Mouse (Mus musculus) urinary bladder, postnatal 10 days (tissue): Measurements from ENCODE around the gene Glt28d2.

ENCODE experiments used
- DNase-seq: peaks from one replicate; pipeline ENCODE4 v3.0.0; 2022; ENCODE audit warnings: low spot score

Glt28d2 gene

DNA sequence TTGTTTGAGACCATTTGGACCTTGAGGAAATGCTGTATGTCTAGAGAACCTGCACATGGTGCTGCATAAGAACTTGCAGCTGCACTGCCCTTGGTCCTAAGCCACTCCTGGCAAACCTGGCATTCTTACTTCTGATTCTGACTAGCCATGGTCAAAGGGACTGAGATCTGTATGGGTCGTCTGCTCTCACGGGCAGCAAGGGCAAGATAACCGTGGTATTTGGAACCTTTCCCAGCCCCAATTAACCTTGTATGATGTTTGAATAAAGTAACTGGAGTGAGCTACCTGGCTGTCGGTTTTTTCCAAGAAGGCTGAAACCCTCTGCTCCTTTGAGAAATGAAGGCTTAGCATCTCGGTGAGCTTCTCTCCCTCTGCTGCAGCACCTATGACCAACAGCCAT, 8.4 kb downstream of the Glt28d2 start:
- no peak for DNase-seq

DNA sequence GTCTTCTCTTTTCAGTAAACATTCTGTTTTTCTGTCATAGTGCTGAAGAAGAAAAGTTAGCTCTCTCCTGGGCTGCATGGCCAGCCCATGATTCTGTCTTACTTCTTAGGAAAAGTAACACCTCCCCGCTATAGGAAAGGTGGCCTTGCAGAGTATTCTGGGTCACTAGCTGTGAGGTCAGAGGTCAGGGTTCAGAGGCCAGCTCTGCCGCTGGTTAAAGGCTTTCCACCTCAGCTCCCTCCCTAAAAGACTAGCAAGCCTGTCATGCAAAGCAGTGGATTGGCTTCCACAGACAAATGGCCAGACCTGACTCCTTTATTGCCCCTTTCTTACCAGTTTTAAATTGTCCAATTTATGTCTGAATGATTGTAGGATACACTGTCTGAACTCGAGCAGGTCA, 23.3 kb downstream of the Glt28d2 start:
- no peak for DNase-seq

DNA sequence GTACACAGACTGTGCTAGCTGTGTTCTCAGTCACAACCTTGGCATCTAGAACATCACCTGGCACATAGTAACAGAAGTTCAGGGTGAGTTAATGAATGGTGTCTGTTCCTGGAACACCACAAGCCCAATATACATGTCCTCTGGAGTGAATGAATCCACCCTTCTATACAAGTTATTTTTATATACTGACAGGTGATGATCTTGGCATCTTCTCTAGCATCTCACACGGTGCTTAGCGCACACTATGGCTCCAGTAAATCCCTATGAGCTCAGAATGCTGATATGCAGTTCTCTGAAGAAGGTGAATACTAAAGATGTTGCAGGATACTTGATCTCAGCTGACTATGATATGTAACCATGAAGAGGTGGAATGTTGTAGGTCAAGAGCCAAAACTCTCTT, 24.4 kb downstream of the Glt28d2 start:
- DNase-seq, result no peak

DNA sequence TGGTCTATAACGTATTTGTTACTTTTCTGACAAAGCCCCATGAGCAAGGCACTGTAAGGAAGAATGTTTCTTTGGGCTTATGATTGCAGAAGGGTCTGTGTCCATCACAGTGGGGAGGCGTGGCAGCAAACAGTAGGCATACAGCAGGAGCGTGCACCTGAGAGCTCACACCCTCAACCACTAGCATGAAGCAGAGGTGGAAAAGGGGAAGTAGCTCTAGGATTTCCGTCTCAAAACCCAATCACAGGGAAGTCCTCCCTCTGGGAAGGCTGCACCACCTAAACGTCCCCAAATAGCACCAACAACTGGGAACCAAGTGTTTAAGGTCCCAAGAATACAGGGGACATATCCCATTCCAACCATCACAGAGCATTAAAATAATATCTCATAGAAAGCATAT, 26.3 kb downstream of the Glt28d2 start:
- DNase-seq, result no peak

DNA sequence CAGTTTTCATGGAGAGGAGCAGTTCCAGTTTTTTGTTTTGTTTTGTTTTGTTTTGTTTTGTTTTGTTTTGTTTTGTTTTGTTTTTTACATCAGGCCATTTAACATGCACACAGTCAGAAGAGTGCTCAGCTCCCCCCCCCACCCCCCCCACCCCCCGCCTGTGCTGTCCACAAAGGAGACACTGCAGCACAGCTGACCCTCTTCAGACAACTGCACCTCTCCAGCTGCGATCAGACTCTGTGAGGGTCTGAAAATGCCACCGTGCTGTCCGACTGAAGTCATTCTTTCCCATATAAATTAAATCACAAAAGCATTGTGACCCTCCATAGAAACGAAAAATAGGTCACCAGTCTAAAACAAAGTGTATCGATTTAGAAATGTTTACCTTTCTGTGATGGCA, 28.0 kb downstream of the Glt28d2 start:
- DNase-seq, result no peak

DNA sequence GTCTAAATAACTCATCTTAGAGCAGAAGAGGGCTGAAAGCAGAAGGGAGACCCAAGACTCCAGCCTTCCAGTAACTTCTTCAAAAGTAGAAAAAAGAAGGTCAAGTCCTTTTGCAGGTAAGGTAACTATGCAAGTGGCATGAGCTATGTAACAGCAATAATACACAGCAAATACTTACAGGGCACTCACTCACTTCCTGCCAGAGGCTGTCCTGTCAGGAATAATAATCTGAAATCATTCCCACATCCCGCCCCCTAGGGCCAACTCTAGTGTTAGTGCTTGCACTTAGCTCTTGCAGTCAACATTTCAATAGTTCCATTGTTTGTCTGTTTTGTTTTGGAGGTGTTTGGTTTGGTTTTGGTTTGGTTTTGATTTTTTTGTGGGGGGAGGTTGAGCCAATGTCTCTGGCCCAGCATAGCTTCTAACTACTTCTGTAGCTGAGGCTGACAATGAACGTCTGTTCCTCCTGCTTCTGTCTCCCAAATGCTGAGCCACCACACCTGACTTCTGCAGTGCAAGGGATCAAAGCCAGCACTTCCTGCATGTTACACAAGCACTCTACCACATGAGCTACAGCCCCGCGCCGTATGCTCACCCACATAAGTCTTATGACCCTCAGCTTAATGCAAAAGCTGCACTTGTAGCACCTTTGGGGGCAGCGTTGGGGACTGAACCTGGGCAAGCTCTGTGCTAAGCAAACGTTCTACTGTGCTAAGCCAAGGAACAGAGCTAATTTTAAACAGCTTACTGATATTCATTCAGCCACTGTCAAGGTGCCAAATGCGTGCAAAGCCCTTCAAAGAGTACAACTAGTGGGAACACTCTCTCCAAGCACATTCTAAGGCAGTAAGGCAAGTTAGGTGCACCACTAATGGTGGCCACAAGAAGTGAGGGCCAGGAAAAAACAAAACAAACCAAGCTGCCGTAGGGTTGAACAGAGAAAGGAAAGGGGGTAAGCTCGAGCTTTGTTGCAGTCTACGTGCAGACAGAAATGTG, 28.9 kb downstream of the Glt28d2 start:
- DNase-seq, result no peak

DNA sequence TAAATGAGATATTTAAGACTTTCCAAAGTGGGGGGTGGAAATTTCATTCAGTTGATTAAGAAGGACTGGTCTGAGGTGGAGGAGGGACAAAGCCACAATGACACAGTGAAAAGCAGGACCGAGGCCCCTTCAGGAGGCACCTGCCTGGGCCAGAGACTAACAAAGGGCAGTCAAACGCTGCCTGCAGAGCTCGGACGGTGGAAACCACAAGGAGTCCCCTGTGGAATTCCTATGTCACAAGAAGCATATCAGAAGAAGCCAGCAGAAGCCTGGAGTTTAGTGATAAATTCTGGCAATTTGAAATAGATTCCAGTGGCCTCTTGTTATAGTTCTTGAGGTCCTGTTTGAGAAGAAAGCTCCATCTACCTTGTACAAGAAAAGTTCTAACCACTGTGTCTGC, 30.2 kb downstream of the Glt28d2 start:
- no peak for DNase-seq

DNA sequence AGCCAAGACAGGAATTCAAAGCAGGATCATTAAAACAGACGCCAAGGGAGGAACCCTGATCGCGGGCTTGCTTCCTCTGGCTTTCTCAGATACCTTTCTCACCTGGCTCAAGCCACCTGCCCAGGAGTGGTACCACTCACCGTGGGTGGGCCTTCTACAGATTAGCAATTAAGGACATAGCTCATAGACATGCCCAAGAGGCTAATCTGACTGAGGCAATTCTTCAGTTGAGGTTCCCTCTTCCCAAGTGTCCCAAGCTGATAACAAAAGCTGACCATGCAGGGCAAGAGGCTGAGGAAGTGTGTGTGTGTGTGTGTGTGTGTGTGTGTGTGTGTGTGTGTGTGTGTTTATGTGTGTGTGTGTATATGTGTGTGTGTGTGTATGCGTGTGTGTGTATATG, 31.4 kb downstream of the Glt28d2 start:
- DNase-seq, result no peak

DNA sequence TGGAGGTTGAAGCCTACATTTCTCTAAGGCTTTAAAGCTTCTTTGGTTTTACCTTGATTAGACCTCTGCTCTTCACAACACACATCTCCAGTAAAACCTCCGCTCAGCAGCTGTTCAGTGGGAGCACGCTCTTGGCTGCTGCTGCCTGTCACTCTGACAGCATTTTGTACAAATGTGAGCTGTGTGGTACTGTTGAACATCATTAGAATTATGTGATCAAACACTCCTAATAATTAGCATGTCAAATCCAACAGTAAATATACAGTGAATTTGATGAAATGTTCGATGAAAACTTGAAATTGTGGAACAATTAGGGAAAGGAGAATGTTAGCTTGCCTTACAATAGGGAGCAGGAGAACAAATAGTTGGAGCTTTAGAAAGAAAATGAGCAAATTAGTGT, 32.3 kb downstream of the Glt28d2 start:
- no peak for DNase-seq

DNA sequence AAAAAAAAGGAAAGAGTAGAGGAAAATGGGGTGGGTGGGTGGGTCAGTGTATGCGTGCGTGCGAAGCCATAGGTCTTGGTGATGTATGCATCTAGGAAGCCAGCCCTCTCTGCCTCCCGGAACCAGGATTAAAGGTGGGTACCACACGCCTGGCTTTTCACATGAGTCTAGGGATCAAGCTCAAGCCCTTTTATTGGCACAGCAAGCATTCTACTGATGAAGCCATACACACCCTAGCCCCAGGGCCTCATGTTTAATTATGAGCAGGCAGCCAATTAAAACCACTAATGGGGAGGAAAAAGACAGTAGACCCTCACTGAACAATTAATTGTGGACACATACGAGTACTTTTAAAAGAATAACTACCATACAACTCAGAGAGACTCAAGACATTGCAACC, 33.2 kb downstream of the Glt28d2 start:
- DNase-seq, result no peak

DNA sequence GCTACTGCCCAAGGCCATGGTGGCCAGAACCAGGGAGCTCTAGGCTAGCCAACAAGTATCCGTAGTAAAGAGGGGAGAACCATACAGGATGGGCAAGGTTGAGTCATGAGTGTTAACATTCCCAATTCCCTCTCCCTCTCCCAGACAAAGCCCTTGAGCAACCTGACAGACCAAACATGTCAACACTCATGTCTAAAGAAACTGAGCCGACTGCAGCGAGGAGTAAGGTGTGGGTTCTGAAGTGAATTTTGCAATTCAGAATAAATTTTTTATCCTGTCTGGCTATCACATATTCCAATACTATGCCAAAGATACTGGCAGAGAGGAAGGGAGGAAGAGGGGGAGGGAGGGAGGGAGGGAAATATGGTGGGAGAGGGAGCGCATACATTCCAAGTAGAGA, 33.6 kb downstream of the Glt28d2 start:
- DNase-seq, result no peak

DNA sequence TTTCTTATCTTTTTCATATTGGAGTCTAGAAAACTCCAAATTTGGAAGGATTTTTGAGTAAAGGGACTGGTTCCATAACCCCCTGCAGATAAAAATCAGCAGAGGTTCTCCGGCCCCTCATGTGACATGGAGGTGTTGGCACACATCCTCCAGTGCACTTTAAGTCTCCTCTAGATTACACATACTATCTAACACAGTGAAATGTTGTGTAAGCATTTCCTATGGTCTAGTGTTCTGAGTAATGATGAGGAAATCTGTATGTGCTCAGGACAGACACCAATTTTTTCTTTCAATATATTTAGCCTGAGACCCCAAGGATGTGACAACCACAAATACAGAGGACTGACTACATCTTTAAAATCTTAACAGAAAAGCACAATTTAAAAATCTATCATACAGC, 37.2 kb downstream of the Glt28d2 start:
- DNase-seq, result no peak

DNA sequence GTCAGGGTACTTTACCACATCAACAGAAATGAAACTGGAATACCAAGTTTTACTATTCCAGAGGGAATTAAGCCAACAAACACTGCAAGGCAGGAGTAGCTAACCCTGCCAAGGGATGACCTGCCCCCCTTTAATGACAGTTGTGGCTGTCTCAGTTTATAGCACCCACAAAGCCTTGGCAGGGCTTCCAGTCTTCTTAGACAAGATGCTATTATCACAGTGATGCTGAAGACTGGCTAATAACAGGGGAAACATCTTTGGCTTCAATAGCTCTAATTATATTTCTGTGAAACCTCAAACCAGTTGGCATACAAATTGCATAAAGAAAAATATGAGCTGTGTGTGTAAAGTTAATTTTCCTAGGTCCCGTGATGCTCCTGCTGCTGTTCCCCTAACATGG, 41.0 kb downstream of the Glt28d2 start:
- no peak for DNase-seq

DNA sequence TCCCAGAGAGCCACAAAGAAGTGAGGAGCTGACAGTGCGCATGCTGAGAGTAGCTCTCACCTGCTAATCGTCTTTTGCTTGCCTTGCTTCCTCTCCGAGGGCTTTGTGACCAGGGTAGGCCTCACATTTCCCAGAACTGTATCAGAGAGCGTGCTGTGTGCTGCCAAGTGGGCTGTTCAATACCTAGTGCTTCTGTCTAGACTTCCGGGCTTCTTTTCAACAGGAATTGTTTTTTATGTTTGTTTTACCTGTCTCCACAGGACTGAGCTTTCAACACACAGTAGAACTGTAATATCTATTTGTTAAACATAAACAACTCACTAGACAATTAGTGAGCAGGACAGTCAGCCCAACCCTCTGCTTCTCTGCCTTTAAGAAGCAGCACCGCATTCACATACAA, 42.0 kb downstream of the Glt28d2 start:
- DNase-seq, result no peak

DNA sequence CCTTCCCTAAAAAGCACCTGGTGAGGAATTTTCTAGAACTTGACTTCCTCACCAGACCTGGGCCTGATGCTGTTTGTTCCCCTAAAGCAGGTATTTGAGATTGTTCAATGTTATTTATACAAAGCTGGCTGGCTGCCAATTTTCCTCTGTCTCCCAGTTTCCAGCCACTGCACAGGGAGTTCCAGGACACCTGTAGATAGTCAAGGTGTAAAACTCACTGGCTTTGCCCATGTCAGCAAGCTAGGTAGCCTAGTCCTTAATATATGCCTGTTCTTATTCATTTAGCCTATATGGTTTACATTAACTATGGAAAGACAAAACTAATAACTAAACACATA, 44.5 kb downstream of the Glt28d2 start:
- no peak for DNase-seq

DNA sequence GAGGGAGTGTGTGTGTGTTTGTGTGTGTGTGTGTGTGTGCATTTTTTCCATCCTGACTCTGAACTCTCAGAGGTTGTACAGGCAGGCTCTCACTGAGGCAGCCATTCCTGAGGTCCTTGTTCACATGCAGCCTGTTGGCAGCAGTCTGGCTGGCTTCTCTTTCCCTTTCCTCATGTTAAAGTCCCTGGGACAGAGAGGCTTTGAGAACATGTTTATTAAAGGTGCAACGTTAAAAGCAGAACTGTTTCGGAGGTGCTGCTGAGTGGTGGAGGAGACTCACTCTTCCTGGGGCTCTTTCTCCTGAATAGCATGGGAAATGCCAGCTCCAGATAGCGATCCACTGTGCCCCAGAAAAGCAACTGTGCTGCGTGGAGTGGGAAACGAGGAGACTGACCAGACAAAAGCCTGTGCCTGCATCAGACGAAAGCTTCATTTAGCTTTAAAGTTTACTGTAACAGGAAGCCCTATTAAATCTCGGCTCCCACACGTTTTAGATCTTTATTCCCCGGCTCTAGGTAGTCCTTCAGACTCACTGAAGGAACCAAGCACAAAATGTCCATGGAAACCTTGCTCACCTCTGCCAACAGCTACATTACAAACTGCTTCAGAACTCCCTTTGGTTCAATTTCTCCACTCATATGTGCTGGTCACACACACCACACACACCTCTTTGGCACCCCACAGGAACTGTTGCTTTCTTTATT, 45.0 kb downstream of the Glt28d2 start:
- no peak for DNase-seq

DNA sequence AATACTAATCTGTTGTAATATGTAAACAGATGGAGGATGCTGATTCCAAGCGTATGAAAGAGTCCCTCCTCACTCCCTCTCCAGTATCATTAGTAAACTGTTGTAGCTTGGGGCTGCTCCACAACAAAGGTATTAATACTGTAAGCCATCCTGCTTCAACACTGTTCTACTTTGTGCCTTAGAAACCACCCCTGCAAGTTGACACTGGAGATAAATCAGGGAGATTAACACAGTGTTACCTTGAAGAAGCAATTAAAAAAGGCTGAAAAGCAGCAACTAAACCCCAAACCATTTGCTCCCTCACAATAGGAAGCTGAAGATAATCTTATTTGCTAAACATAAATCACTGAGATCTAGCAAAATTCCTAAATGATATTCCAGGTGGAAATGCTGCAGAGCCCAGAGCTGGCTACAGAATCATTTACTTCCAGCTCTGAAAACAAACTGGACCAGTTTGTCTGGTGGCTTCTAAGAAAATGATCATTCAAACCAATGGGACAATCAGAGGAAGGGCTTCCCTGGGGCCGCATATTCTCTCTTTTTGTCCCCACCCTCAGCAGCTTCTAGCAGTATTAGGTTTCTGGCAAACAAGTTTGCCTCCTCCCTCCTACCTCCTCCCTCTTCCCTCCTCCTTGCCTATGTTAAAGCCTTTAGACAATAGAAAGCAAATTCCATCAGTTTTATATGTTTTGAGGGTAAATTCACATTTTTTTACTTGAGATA, 45.7 kb downstream of the Glt28d2 start:
- no peak for DNase-seq

DNA sequence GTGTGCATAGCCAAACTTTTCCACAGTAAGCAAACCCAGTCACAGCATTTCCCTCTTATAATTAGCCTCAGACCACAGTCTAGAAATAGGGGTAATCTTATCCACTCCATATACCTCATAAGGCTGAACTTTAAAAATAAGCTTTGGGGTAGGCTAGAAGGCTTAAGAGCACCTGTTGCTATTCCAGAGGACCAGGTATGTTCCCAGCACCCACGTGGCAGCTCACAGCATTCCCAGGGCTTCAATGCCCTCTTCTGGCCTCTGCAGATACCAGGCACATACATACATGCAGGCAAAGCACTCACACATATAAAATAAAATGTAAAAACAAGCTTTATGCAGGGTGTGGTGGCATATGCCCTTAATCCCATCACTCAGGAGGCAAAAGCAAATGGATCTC, 53.7 kb downstream of the Glt28d2 start:
- no peak for DNase-seq

DNA sequence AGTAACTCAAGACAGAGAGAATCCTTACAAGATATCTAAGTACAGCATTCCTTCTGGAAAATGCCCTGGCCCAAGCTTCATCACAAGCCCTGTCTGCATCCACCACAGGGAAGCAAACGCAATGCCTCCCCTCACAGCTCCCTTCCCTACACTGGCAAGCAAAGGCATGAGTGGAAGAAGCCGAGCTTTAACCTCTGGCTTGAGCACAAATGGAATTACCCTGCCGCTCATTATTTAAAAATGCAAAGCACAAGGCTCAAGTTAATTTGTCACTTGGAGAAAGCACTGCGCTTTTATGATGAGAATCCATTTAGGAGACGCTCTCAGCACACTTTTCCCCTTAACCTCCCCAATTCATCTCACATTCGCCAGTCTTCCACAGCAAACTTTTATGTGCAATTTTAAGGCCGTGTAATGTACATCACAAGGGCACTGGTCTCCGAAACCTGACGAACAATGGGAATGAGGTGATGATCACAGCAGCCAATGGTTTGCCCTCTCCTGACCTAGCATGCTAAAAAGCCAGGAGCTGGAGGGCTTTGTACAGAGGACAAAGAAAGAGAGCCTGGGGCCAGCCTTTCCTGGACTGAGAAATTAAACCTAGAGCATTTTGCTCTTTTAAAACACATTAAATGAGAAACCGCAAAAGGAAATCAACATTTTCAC, 54.7 kb downstream of the Glt28d2 start:
- no peak for DNase-seq

DNA sequence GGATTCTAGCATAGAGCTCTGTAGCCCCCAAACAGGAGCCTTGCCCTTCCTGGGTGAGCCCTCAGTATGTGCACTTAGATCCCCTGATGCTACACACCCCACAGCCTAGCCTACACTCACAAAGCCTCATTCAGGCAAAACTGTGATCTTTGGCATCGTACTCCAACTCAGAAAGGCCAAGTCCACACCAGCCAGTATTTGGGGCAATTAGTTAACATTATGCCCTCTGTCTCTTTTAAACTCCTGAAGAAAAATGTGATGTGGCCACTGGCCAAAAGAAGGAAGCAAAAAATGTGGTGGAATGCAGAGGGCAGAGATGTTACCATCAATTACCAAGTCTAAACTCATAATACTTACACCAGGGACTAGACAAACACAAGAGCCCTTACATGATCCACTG, 55.5 kb downstream of the Glt28d2 start:
- no peak for DNase-seq

DNA sequence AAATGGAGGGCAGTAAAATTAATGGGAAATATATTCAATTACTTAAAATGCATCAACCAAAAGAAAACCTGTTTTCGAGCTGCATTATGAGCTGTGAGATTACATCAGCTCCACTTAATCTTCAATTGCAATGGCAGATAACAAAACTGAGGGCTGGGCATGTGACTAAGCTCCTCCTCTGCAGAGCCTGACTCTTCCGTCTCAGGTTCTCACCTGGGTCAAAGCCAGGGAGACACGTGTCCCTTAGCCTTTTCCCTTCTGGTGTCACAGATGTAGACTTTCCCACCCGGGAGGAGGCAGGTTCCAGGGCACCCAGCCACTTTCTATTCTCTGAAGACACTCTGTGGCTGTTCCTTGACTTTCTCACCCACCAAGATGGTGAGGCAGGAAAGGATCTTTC, 58.3 kb downstream of the Glt28d2 start:
- no peak for DNase-seq

DNA sequence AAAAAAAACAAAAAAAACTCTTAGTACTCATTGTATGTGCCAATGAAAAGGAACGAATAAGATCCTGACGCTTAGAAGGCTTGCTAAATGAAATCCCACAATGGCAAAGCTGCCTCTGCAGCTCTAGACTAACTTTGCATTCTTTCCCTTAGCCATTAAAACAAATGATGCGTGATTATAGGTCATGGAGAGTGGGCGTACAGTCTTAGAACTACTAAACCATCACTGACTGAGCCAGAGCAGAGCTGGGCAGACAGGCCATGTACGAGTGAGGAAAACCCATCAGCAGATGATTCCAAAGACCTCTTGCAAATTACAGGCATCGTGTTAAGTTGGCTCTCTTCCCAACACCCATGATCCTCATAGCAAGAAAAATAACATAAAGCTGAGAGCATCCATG, 59.5 kb downstream of the Glt28d2 start:
- no peak for DNase-seq
